Mouse (Mus musculus): ENCODE measurements at regions not wholly inside any gene's neighbourhood (a gene's known extent, or its start where the extent isn't known, plus 50 kb on each side); places are given as distances from the start of the nearest gene placed in this dataset.
"Not testable (repeated sequence)": the region's sequence is repeated elsewhere in the genome, so short reads cannot be mapped to it uniquely, and the experiment has no call there.

DNA sequence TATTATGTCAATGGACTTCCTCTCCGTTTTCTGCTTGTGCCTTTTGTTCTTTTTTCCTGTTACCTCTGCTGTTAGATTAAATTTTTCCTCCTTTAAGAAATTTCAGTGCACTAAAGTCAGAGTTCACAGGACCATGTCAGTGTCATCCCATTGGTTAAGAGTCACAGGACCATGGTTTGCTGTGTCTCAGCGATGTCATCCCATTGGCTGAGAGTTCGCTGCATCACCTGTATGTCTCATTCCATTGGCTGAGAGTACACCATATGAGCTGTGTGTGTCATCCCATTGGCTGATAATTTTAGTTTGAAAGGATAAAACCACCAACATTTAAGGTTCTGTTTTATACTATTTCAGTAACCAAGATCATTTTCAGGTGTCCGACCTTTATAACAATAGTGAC is 50.7 kb upstream of the Jade1 start:
- no peak for DNase-seq (ENCODE audit: low spot score in 2 of 2)

GRCm38 (mm10) chr3:41502161-41502560 is 53.4 kb upstream of the Jade1 start:
- DNase-seq (ENCODE audit: low spot score in 2 of 2): no peak

GRCm38 (mm10) chr3:41501639-41502038 is 53.9 kb upstream of the Jade1 start:
- not testable (repeated sequence) for DNase-seq (ENCODE audit: low spot score in 2 of 2)

DNA sequence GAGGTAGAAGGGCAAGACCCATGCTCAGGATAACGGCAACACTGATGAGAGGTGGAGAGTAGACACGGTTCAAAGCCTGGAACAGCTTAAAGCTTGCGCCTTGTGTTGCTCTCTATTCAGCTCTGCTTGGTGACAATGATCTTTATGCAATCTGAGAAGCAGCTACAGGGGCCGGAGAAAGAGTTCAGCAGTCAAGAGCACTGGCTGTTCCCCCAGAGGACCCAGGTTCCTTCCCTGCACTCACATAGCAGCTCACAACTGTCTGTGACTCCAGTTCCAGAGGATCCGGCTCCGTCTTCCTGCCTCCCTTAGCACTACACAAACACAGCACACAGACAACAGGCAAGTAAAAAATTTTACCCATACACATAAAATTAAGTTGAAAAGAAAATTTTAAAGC is 54.4 kb upstream of the Jade1 start:
- DNase-seq (ENCODE audit: low spot score in 2 of 2): no peak

GRCm38 (mm10) chr3:41499680-41500079 is 55.9 kb upstream of the Jade1 start:
- DNase-seq (ENCODE audit: low spot score in 2 of 2): no peak

GRCm38 (mm10) chr3:41498791-41499190 is 56.7 kb upstream of the Jade1 start:
- peak in 1 of 2 experiments; percentile 30 for DNase-seq (ENCODE audit: low spot score in 2 of 2)

DNA sequence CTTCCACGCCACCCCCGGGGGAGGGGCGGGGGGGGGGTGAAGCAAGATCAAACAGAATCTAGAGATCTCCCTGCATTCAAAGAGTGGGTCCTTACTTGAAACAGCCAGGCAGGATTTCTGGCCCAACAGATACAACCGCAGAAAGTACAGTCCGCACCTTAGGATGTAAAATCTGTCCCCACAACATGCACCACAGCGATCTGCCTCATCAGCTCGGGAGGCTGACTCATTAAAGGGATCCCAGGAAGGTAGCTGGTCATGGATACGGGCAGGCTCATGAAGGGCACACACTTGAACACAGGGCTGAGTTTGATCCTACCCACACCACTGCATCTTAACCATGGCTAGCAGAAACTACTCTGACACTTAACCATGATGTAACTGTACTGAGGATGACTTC is 57.8 kb upstream of the Jade1 start:
- DNase-seq (ENCODE audit: low spot score in 2 of 2): no peak

GRCm38 (mm10) chr3:41496931-41497710 is 58.4 kb upstream of the Jade1 start:
- DNase-seq (ENCODE audit: low spot score in 2 of 2): no peak

GRCm38 (mm10) chr3:41495893-41496292 is 59.6 kb upstream of the Jade1 start:
- DNase-seq (ENCODE audit: low spot score in 2 of 2): no peak

GRCm38 (mm10) chr3:41495097-41495496 is 60.4 kb upstream of the Jade1 start:
- DNase-seq (ENCODE audit: low spot score in 2 of 2): no peak

DNA sequence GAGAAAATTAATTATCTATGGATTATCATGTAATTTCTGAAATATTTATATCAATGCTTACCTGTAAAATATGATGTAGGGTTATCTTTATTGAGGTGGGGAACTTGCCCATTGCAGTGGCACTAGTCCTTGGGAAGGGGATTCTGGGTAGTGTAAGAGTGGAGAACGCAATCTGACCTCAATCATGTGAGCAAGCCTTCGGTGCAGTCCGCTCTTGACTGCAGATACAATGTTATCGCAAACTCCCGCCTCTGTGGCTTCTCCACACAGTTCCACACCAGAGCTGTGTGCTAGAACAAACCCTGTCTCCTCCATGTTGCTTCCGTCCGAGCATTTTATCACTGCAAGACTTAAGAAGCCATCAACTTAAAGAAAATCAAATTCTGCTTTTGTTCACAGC is 62.1 kb upstream of the Jade1 start:
- DNase-seq (ENCODE audit: low spot score in 2 of 2): no peak

GRCm38 (mm10) chr3:41492727-41493392 is 62.7 kb upstream of the Jade1 start:
- no peak for DNase-seq (ENCODE audit: low spot score in 2 of 2)

DNA sequence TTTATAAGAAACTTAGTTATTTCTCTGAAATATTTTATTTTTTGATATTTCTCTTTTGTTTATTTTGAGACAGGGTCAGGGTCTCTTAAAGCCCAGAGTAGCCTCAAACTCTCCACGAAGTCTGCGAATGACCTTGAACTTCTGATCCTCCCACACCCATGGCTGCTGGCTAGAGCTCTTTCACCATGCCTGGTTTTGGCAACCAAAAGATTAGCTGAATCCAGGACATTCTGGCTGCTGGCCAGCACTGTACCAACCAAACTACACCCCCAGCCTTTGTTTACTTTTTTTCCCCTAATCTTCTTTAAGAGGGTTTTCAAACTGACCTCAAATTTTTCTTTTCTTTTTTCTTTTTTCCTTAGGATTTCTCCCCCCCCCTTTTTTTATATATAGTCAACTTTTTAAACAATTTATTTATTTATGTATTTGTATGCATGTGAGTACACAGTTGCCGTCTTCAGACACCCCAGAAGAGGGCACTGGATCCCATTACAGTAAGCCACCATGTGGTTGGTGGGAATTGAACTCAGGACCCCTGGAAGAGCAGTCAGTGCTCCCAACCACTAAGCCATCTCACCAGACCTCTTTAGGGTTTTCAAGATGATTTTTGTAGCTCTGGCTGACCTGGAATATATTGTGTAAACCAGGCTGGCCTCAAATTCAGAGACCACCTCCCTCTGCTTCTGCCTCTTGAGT is 63.4 kb upstream of the Jade1 start:
- DNase-seq (ENCODE audit: low spot score in 2 of 2): no peak

- DNase-seq (ENCODE audit: low spot score in 2 of 2): no peak
Measured at GRCm38 (mm10) chr3:41491185-41491584, 64.3 kb upstream of the Jade1 start.

- DNase-seq (ENCODE audit: low spot score in 2 of 2): no peak
Measured at GRCm38 (mm10) chr3:41489998-41490397, 65.5 kb upstream of the Jade1 start.

GRCm38 (mm10) chr3:41489571-41489970 is 66.0 kb upstream of the Jade1 start:
- no peak for DNase-seq (ENCODE audit: low spot score in 2 of 2)

- DNase-seq (ENCODE audit: low spot score in 2 of 2): no peak
Measured at GRCm38 (mm10) chr3:41488229-41488774, 67.2 kb upstream of the Jade1 start.

DNA sequence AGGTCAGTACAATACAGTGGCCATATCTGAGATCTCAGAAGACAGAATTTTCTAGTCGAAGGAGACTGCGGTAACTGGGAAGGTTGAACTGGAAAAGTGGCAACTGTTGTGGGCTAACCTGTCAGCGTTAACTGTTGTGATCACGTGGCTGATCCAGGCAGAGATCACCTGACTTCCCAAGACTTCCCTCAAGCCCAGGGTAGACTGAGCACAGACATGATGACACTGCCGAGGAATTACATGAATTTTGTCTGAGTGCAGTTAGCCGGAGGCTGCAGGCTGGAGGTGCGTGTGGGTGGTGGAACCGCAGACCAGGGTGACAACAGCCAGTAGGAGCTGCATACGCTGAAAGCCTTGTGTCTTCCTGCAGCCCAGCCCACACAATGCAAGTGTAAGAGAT is 70.6 kb upstream of the Jade1 start:
- no peak for DNase-seq (ENCODE audit: low spot score in 2 of 2)

GRCm38 (mm10) chr3:41483582-41483981 is 71.9 kb upstream of the Jade1 start:
- DNase-seq (ENCODE audit: low spot score in 2 of 2): no peak

GRCm38 (mm10) chr3:41482881-41483494 is 72.5 kb upstream of the Jade1 start:
- no peak for DNase-seq (ENCODE audit: low spot score in 2 of 2)

DNA sequence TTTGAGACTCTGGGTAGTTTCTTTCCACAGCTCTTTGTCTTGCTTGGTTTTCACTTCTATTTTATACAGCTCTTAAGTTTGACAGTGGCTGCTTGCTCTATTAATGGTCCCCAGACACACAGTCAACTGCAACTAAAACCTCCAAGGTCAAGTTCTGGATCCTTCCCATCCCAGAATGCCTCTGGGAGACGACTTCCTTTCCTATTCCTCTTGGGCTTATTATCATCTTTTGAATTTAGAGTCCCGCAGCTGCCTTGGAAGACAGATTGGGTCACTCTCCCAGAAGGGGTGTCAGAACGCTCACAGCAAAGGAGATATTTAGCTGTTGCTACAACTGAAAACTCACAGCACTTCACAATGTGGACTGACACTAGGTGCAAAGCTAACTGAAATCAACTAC is 75.3 kb upstream of the Jade1 start:
- no peak for DNase-seq (ENCODE audit: low spot score in 2 of 2)

DNA sequence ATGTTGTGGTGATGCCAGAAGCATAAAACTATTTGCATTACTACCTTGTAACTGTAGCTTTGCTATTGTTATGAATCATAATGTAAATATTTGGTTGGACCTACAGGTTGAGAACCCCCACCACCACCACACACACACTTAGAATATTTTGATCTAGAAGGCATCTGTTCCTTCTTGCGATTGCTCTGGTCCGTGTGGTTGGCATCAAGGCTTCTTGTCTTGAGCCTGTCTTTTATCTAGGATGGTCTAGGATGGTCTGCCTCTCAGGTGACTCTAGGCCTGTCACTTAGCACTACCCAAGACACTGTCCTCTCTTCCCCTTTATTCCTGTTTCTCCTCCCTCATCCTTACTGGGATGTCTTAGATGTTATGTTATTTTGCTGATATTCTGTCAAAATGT is 76.6 kb upstream of the Jade1 start:
- DNase-seq (ENCODE audit: low spot score in 2 of 2): no peak
